Mouse (Mus musculus) hindbrain, postnatal 0 days (tissue): ENCODE data around the gene Adamts20. TPM values are rescaled to one million over a fixed set of nuclear protein-coding genes. Genes with fewer than 3 reads are reported as not detected.
"Not testable (repeated sequence)": the region's sequence is repeated elsewhere in the genome, so short reads cannot be mapped to it uniquely, and the experiment has no call there.

Experiments used
- ATAC-seq: fragments of 200-750 bp; cut with Nextera tagmentation; 2 replicates; pipeline ENCODE4 v1.8.0; 2017; ENCODE audit warnings: mild to moderate bottlenecking, moderate TSS enrichment, moderate library complexity
- DNase-seq: peaks from one replicate; pipeline ENCODE4 v3.0.0-alpha.2; 2015; ENCODE audit warnings: low spot score
- H3K27ac ChIP-seq: fragments of 300-500 bp; sonication (generic); 2 replicates; pipeline ENCODE4 v1.5.1; 2014; ENCODE audit warnings: mild to moderate bottlenecking
- H3K27me3 ChIP-seq: fragments of 300-500 bp; sonication (generic); 2 replicates; pipeline ENCODE4 v1.6.1; 2014; ENCODE audit warnings: low read length, mixed read lengths; ENCODE audit not compliant: insufficient read depth
- H3K36me3 ChIP-seq: fragments of 300-500 bp; sonication (generic); 2 replicates; pipeline ENCODE4 v1.6.1; 2014; ENCODE audit warnings: low read length, mixed read lengths; ENCODE audit not compliant: insufficient read depth
- H3K4me1 ChIP-seq: fragments of 300-500 bp; sonication (generic); 2 replicates; pipeline ENCODE4 v1.6.1; 2014; ENCODE audit warnings: antibody characterized with exemption, low read length, mixed read lengths; ENCODE audit not compliant: insufficient read depth
- H3K4me2 ChIP-seq: fragments of 300-500 bp; sonication (generic); 2 replicates; pipeline ENCODE4 v1.6.1; 2014; ENCODE audit warnings: low read depth, mild to moderate bottlenecking, low read length, moderate library complexity, mixed read lengths
- H3K4me3 ChIP-seq: fragments of 300-500 bp; sonication (generic); 2 replicates; pipeline ENCODE4 v1.5.1; 2014; ENCODE audit warnings: low read length
- H3K9ac ChIP-seq: fragments of 300-500 bp; sonication (generic); replicated peaks from 2 replicates; pipeline ENCODE4 v1.6.1; 2014; ENCODE audit warnings: mild to moderate bottlenecking, low read length, moderate library complexity, mixed read lengths
- H3K9me3 ChIP-seq: fragments of 300-500 bp; sonication (generic); 2 replicates; pipeline ENCODE4 v1.6.1; 2016; ENCODE audit warnings: low read length, mixed read lengths
- CTCF ChIP-seq: IDR thresholded peaks from 2 replicates; pipeline ENCODE4 v1.5.1; 2016; ENCODE audit warnings: antibody characterized with exemption, control low read depth, low read depth
- WGBS: fragments of 180-500 bp; shearing (Covaris S2); extraction: QIAGEN DNeasy Blood & Tissue Kit; methylation state at CpG from one replicate; pipeline ENCODE4 v1.1.7; 2014; 5-methylcytosine and 5-hydroxymethylcytosine counted together
- polyA plus RNA-seq: library from polyadenylated mRNA; unstranded; fragments of >200 nt; fragmentation: Nextera tagmentation; extraction: Ambion mirVana; gene quantifications from 2 replicates; pipeline ENCODE4 v1.2.1, GENCODE M21; 2015
- total RNA-seq: library from RNA; depleted of rRNA; stranded (reverse); fragments of >200 nt; gene quantifications from 2 replicates; pipeline ENCODE4 v1.2.3, GENCODE M21; 2014

Adamts20 gene
- total and polyA plus RNA-seq, 2 experiments from 2014 or later, result 3.4 to 10.6 TPM

DNA sequence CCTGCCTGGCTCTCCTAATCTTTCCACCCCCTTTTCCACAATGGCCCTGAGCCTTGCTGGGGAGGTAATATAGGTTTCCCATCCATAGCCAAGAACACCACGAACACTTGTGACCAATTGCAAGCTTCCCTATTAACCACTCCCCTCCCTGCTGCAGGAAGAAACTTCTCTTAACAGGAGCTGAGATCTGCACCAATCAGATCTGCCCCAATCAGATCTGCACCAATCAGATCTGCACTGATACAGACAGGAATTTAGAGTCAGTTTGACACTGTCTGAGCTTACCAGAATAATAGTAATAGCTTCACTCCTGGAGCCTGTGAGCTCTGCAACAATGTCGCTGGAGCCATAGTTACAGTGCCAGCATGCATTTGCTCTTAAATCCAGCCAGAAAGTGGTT is 58.9 kb downstream of the Adamts20 start:
- Histone ChIP-seq H3K4me2 (no peak overlapping the region), H3K36me3 (no peaks in the 10 kb centered on the region), H3K27ac (no peak overlapping the region), H3K9ac (no peak overlapping the region), H3K4me3 (no peak overlapping the region), H3K27me3 (no peaks in the 10 kb centered on the region), H3K4me1 (peaks cover 13% of the 10 kb centered on the region), H3K9me3 (no peaks in the 10 kb centered on the region)
- no peak for ATAC-seq
- TF ChIP-seq CTCF, result no peak
- 16% methylated on average over 2 of the region's 2 CpGs for WGBS
- peak; percentile 6 for DNase-seq

DNA sequence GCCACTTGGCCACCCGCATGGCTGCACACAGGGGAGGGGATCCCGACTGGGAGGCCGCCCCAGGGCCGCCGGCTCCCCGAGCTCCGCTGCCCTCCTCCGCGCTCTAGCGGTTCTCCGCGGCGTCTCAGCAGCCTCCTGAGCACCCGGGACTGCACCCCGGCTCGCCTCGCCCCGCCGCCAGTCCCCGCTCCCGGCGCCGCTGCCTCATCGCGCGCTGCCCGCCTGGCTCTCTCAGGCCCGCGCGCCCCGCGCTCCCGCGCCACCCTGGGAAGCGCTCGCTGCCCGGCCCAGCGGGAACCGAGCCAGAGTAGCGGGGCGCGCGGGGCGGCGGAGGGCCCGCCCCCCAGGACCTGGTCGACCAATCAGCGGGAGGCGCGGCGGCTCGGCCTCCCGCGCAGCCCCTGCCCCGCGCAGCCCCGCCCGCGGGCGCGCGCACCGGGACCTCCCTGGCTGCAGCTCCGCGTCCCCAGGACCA is 61.1 kb downstream of the Adamts20 start:
- DNase-seq (peak; percentile 93), ATAC-seq (peak; percentile 94)
- under 1% methylated on average over 47 of the region's 65 CpGs for WGBS
- peak overlapping the region; percentile 74 for H3K9ac ChIP-seq
- no peak for TF ChIP-seq CTCF
- peak overlapping the region; percentile 48; the same call in 1 of the 2 replicates for H3K27ac ChIP-seq
- no peaks in the 10 kb centered on the region for H3K36me3 ChIP-seq
- H3K4me2 ChIP-seq, result peak overlapping the region; percentile 97
- no peaks in the 10 kb centered on the region for H3K27me3 ChIP-seq
- peaks cover 7% of the 10 kb centered on the region; the same call in 1 of the 2 replicates for H3K4me1 ChIP-seq
- H3K9me3 ChIP-seq, result no peaks in the 10 kb centered on the region
- peak overlapping the region; percentile 71 for H3K4me3 ChIP-seq

GRCm38 (mm10) chr15:94403461-94404070 is 61.7 kb downstream of the Adamts20 start:
- Histone ChIP-seq H3K4me3 (peak overlapping the region; percentile 71), H3K27me3 (no peaks in the 10 kb centered on the region), H3K4me2 (peak overlapping the region; percentile 97), H3K27ac (peak overlapping the region; percentile 48; the same call in 1 of the 2 replicates), H3K36me3 (no peaks in the 10 kb centered on the region), H3K4me1 (peaks cover 7% of the 10 kb centered on the region; the same call in 1 of the 2 replicates), H3K9me3 (no peaks in the 10 kb centered on the region), H3K9ac (peak overlapping the region; percentile 74)
- TF ChIP-seq CTCF, result no peak
- ATAC-seq (peak; percentile 60), DNase-seq (peak; percentile 40)
- WGBS, result 2% methylated on average over 34 of the region's 34 CpGs

- Histone ChIP-seq H3K4me1 (peaks cover 7% of the 10 kb centered on the region; the same call in 1 of the 2 replicates), H3K4me3 (peak overlapping the region; percentile 71), H3K9me3 (no peaks in the 10 kb centered on the region), H3K27me3 (no peaks in the 10 kb centered on the region), H3K9ac (peak overlapping the region; percentile 74; the same call in 1 of the 2 replicates), H3K27ac (no peak overlapping the region), H3K4me2 (peak overlapping the region; percentile 97), H3K36me3 (no peaks in the 10 kb centered on the region)
- TF ChIP-seq CTCF, result no peak
- no peak for DNase-seq
- 5% methylated on average over 15 of the region's 15 CpGs for WGBS
- ATAC-seq, result no peak
These were observed 62.2 kb downstream of the Adamts20 start for GRCm38 (mm10) chr15:94403018-94403417.

DNA sequence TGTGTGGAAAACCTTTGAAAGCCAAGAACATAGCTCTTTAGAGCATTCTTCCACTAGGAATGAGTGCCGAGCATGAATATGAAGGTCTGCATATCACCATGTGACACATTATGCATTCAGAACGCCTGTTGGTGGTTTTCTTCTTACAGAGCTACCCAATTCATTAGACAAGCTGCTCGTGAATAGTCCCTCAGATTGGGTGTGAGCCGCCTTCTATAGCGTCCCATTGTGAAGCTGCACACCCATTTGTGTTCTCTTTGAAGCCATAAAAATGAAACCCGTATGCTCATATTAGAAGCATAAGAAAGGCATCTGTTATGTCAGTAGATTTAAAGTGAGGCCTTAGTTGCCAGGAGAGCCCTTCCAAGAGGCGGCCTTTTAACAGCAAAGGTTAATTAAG is 72.5 kb downstream of the Adamts20 start:
- no peaks in the 10 kb centered on the region for H3K27me3 ChIP-seq
- no peaks in the 10 kb centered on the region for H3K36me3 ChIP-seq
- no peaks in the 10 kb centered on the region for H3K9me3 ChIP-seq
- no peak overlapping the region for H3K9ac ChIP-seq
- H3K4me3 ChIP-seq, result no peak overlapping the region
- no peak overlapping the region for H3K27ac ChIP-seq
- no peak for TF ChIP-seq CTCF
- DNase-seq (no peak), ATAC-seq (no peak)
- no peak overlapping the region for H3K4me2 ChIP-seq
- 42% methylated on average over 7 of the region's 7 CpGs for WGBS
- no peaks in the 10 kb centered on the region for H3K4me1 ChIP-seq

- H3K27me3 ChIP-seq, ATAC-seq, H3K4me1 ChIP-seq, DNase-seq, H3K9me3 ChIP-seq, H3K9ac ChIP-seq, H3K4me2 ChIP-seq, H3K27ac ChIP-seq, H3K36me3 ChIP-seq, H3K4me3 ChIP-seq: not testable (repeated sequence)
- TF ChIP-seq CTCF, result 0 out of 2 replicates have a peak, but pooled peaks have one; percentile 4
- WGBS, result 67% methylated on average over 2 of the region's 2 CpGs
These were observed 75.1 kb downstream of the Adamts20 start for GRCm38 (mm10) chr15:94390127-94390526.

GRCm38 (mm10) chr15:94379425-94379824 is 85.8 kb downstream of the Adamts20 start:
- Histone ChIP-seq H3K27ac (no peak overlapping the region), H3K4me2 (no peak overlapping the region), H3K9me3 (no peaks in the 10 kb centered on the region), H3K4me1 (no peaks in the 10 kb centered on the region), H3K27me3 (no peaks in the 10 kb centered on the region), H3K4me3 (no peak overlapping the region), H3K36me3 (no peaks in the 10 kb centered on the region), H3K9ac (no peak overlapping the region)
- DNase-seq (no peak), ATAC-seq (no peak)
- over 99% methylated on average over 6 of the region's 9 CpGs for WGBS
- peak; percentile 9; the same call in 1 of the 2 replicates for TF ChIP-seq CTCF
